Mouse (Mus musculus) MEL (cell line): ENCODE measurements around the gene Lrpap1.

Experiments used
- CTCF ChIP-seq, 3 experiments: IDR thresholded peaks in 2 of 3; conservative IDR thresholded peaks in 1 of 3; 2 replicates each; pipeline ENCODE4 v1.5.1; 2011 to 2012; ENCODE audit warnings: low read length in 3 of 3, low read depth in 2 of 3, mild to moderate bottlenecking in 2 of 3, improper control_type of control experiment in 1 of 3, inconsistent platforms in 1 of 3, mixed read lengths in 1 of 3, moderate library complexity in 1 of 3; ENCODE audit not compliant: control insufficient read depth in 1 of 3, insufficient read depth in 1 of 3, poor library complexity in 1 of 3, severe bottlenecking in 1 of 3
- E2F4 ChIP-seq: IDR thresholded peaks from 2 replicates; pipeline ENCODE4 v1.6.1; 2011; ENCODE audit warnings: low read depth, low read length, improper control_type of control experiment, borderline replicate concordance
- KAT2A ChIP-seq: conservative IDR thresholded peaks from 2 replicates; pipeline ENCODE4 v1.6.1; 2012; ENCODE audit warnings: low read depth, low read length, improper control_type of control experiment, inconsistent platforms
- MYC ChIP-seq: IDR thresholded peaks from 2 replicates; pipeline ENCODE4 v1.6.1; 2011; ENCODE audit warnings: low read depth, mild to moderate bottlenecking, low read length, improper control_type of control experiment, moderate library complexity

DNA sequence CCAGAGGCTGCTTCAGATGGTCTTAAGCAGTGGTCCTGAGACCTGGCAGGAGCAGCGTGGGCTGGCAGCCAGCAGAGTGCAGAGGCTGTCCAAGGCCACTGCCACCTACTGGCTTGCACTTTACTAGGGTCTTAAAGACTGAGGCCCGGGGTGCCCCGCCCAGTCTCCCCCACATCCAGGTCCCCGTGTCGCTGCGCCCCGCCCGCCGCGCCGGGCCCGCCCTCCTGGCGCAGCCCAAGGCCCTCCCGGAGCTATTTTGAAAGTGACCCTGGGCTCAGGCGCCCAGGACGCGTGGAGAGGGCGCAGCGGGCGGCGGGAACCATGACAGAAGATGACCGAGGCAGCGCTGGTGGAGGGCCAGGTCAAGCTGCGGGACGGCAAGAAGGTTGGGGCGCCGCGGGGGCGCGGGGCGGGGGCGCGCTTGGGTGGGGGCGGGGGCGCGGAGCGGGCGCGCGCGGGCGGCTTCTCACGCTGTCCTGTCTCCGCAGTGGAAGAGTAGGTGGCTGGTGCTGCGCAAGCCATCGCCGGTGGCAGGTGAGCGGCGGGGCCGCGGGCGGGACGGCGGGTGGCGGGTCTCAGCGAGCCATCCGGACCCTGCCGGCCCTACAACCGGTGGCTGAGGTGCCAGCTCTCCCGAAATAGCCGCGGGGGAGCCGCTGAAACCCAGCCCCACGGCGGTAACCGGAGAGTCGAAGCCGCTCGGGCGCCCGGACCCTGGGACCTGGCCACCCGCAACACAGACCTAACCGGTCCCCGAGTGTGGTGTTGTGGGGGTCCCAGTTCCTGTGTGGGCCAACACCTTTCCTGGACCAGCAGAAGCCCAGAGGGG, 48.7 kb downstream of the Lrpap1 start, which contains the start of gene Dok7:
- no peak for TF ChIP-seq E2F4
- no peak for TF ChIP-seq MYC
- TF ChIP-seq CTCF (IDR thresholded peaks at IDR 0.05 in 2 of 3, conservative IDR thresholded peaks at IDR 0.05 in 1 of 3; ENCODE audit: control insufficient read depth in 1 of 3, insufficient read depth in 1 of 3, low read depth in 2 of 3, low read length in 3 of 3, poor library complexity in 1 of 3, severe bottlenecking in 1 of 3): no peak
- TF ChIP-seq KAT2A: no peak
